Mouse (Mus musculus) G1E (cell line): Measurements from ENCODE around the gene Tmub1.

ENCODE experiments used
- CTCF ChIP-seq: IDR thresholded peaks from 2 replicates; pipeline ENCODE4 v1.5.1; 2012; ENCODE audit warnings: low read depth, low read length, inconsistent platforms, mixed read lengths
- GATA1 ChIP-seq: IDR thresholded peaks from 2 replicates; pipeline ENCODE4 v1.6.1; 2012; ENCODE audit warnings: borderline replicate concordance, low read length, inconsistent platforms, mixed read lengths

GRCm38 (mm10) chr5:24496756-24497155, 49.1 kb upstream of the Tmub1 start:
- no peak for TF ChIP-seq CTCF
- no peak for TF ChIP-seq GATA1
